Mouse (Mus musculus): ENCODE measurements around the gene Coq2. TPM values are rescaled to one million over a fixed set of nuclear protein-coding genes. Genes with fewer than 3 reads are reported as not detected.

Gene Coq2
- total and polyA plus RNA-seq, 3 experiments: 35.4 to 56.1 TPM; not detected in 1

DNA sequence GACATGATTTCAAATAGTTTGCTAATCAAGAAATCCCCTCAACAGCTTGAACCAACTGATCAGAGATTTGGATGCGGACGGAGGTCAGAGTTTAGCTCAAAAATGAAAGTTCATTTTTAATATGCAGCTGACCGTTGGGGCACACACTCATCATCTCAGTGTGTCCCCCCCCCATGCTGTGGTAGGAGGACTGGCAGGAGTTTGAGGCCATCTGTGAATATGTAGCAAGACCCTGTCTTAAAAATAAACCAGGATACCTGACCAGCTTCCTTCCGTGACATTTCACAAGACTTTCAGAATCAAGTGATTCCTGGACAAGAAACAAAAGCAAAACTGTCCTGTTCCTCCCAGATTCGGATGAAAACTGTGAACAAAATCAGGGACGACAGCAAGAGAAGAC is 34.1 kb upstream of the Coq2 start:
- H3K9me3 ChIP-seq (replicated peaks; ENCODE audit: insufficient read depth, low read length): no peaks in the 10 kb centered on the region
- H3K36me3 ChIP-seq (ENCODE audit: control insufficient read depth in 1 of 2, insufficient read depth in 2 of 2, low read length in 2 of 2): peaks cover 0 to 9% of the 10 kb centered on the region in 2 experiments; a peak in 2 of 4 replicates
- H3K79me2 ChIP-seq (ENCODE audit: control insufficient read depth, insufficient read depth, low read length, poor library complexity): no peaks in the 10 kb centered on the region
- no peak overlapping the region for H3K9ac ChIP-seq (ENCODE audit: control insufficient read depth, low read depth, low read length, poor library complexity, severe bottlenecking)
- no peak for DNase-seq (ENCODE audit: low read depth, low spot score)
- peaks cover 0 to 16% of the 10 kb centered on the region in 2 experiments; a peak in 2 of 4 replicates for H3K4me1 ChIP-seq (ENCODE audit: control insufficient read depth in 1 of 2, insufficient read depth in 2 of 2, low read length in 2 of 2)
- H3K27me3 ChIP-seq (ENCODE audit: control insufficient read depth in 1 of 2, insufficient read depth in 2 of 2, low read length in 2 of 2): no peaks in the 10 kb centered on the region
- no peak overlapping the region for H3K4me3 ChIP-seq (ENCODE audit: control insufficient read depth in 1 of 2, insufficient read depth in 1 of 2, low read depth in 2 of 2, low read length in 2 of 2)
- TF ChIP-seq ZNF384 (IDR thresholded peaks at IDR 0.05; ENCODE audit: low read depth, low read length) (no peak), NRF1 (IDR thresholded peaks at IDR 0.05; ENCODE audit: insufficient read depth, low read depth, low read length, poor library complexity, severe bottlenecking) (no peak), ETS1 (IDR thresholded peaks at IDR 0.05; ENCODE audit: low read depth, low read length) (no peak), MXI1 (IDR thresholded peaks at IDR 0.05; ENCODE audit: low read depth, low read length) (no peak), TAL1 (IDR thresholded peaks at IDR 0.05; ENCODE audit: low read length) (no peak), KAT2A (conservative IDR thresholded peaks at IDR 0.05; ENCODE audit: low read depth, low read length) (no peak), TBP (IDR thresholded peaks at IDR 0.05; ENCODE audit: low read depth, low read length) (no peak), HCFC1 (IDR thresholded peaks at IDR 0.05; ENCODE audit: low read depth, low read length) (no peak)
- H3K27ac ChIP-seq (ENCODE audit: control insufficient read depth, low read depth, low read length): no peak overlapping the region

DNA sequence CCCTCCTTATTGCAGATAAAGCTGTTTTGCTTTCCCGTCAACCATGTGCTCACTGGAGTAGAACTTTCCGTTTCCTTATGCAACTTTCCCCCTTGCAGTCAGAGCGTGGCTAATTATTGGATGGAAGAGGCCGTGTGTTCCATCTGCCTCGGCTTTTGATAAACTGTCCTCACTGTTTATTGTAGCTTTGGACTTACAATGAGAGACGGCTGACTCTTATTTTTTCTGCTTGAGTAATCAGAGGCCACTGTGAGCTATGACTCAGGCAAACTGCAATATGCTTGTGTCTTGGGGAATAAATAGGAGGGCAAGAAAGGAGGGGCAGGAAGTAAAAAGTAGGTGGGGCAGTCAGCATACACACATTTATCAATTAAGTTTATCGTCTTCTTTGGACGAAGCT is 31.7 kb upstream of the Coq2 start:
- peaks cover 0 to 12% of the 10 kb centered on the region in 2 experiments; a peak in 2 of 4 replicates for H3K4me1 ChIP-seq (ENCODE audit: control insufficient read depth in 1 of 2, insufficient read depth in 2 of 2, low read length in 2 of 2)
- H3K79me2 ChIP-seq (ENCODE audit: control insufficient read depth, insufficient read depth, low read length, poor library complexity): no peaks in the 10 kb centered on the region
- H3K27me3 ChIP-seq (ENCODE audit: control insufficient read depth in 1 of 2, insufficient read depth in 2 of 2, low read length in 2 of 2): no peaks in the 10 kb centered on the region
- H3K4me3 ChIP-seq (ENCODE audit: control insufficient read depth in 1 of 2, insufficient read depth in 1 of 2, low read depth in 2 of 2, low read length in 2 of 2): no peak overlapping the region
- no peak overlapping the region for H3K9ac ChIP-seq (ENCODE audit: control insufficient read depth, low read depth, low read length, poor library complexity, severe bottlenecking)
- peaks cover 0 to 7% of the 10 kb centered on the region in 2 experiments; a peak in 2 of 4 replicates for H3K36me3 ChIP-seq (ENCODE audit: control insufficient read depth in 1 of 2, insufficient read depth in 2 of 2, low read length in 2 of 2)
- no peak for DNase-seq (ENCODE audit: low read depth, low spot score)
- no peaks in the 10 kb centered on the region for H3K9me3 ChIP-seq (replicated peaks; ENCODE audit: insufficient read depth, low read length)
- H3K27ac ChIP-seq (ENCODE audit: control insufficient read depth, low read depth, low read length): no peak overlapping the region
- no peak for TF ChIP-seq GABPA (IDR thresholded peaks at IDR 0.05; ENCODE audit: low read depth, low read length)
- TF ChIP-seq USF2 (IDR thresholded peaks at IDR 0.05; ENCODE audit: borderline replicate concordance in 1 of 2, insufficient read depth in 1 of 2, low read depth in 1 of 2, low read length in 2 of 2): no peak
- TF ChIP-seq RAD21 (IDR thresholded peaks at IDR 0.05; ENCODE audit: low read depth, low read length): no peak

DNA sequence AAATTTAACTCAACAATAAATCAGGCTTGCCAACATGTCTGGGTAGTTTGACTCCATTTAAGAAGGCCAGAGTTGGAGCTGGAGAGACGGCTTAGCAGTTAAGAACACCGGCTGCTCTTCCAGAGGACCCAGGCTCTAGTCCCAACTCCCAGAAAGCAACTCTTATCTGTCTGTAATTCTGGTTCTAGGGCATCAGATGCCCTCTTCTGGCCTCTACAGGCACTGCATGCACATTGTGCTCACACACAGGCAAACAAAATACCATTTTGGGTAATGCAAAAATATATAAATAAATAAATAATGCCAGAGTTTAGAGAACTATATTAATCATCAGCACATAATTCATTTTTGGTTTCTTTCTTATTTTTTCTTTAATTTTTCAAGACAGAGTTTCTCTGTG is 29.3 kb upstream of the Coq2 start:
- TF ChIP-seq RAD21 (IDR thresholded peaks at IDR 0.05; ENCODE audit: low read depth, low read length): peak; percentile 40
- no peak for TF ChIP-seq GABPA (IDR thresholded peaks at IDR 0.05; ENCODE audit: low read depth, low read length)
- TF ChIP-seq SIN3A (IDR thresholded peaks at IDR 0.05; ENCODE audit: low read length): no peak
- no peak for TF ChIP-seq USF2 (IDR thresholded peaks at IDR 0.05; ENCODE audit: borderline replicate concordance in 1 of 2, insufficient read depth in 1 of 2, low read depth in 1 of 2, low read length in 2 of 2)
- peak; percentile 35 to 46 (median 43); a peak in 4 of 6 replicates for TF ChIP-seq CTCF (IDR thresholded peaks at IDR 0.05 in 2 of 3, conservative IDR thresholded peaks at IDR 0.05 in 1 of 3; ENCODE audit: control insufficient read depth in 1 of 3, insufficient read depth in 1 of 3, low read depth in 2 of 3, low read length in 3 of 3, poor library complexity in 1 of 3, severe bottlenecking in 1 of 3)
- no peak for TF ChIP-seq MXI1 (IDR thresholded peaks at IDR 0.05; ENCODE audit: low read depth, low read length)
- no peak for TF ChIP-seq MYC (IDR thresholded peaks at IDR 0.05; ENCODE audit: low read depth, low read length)
- TF ChIP-seq SMC3 (IDR thresholded peaks at IDR 0.05; ENCODE audit: low read depth, low read length): peak; percentile 42
- no peak for TF ChIP-seq TCF12 (IDR thresholded peaks at IDR 0.05; ENCODE audit: low read depth, low read length)
- no peak for TF ChIP-seq MAFK (IDR thresholded peaks at IDR 0.05; ENCODE audit: borderline replicate concordance, low read depth, low read length)
- no peak for TF ChIP-seq MAX (IDR thresholded peaks at IDR 0.05; ENCODE audit: low read length)
- TF ChIP-seq ZKSCAN1 (IDR thresholded peaks at IDR 0.05; ENCODE audit: low read depth, low read length): no peak
- TF ChIP-seq GATA1 (IDR thresholded peaks at IDR 0.05; ENCODE audit: low read depth, low read length): peak; percentile 39; the same call in 1 of the 2 replicates
- TF ChIP-seq MEF2A (IDR thresholded peaks at IDR 0.05; ENCODE audit: extremely low read depth, insufficient replicate concordance, low read depth, low read length, poor library complexity, severe bottlenecking): no peak
- no peak for TF ChIP-seq POLR2A (IDR thresholded peaks at IDR 0.05; ENCODE audit: control insufficient read depth in 1 of 2, insufficient read depth in 1 of 2, low read depth in 1 of 2, low read length in 2 of 2, poor library complexity in 1 of 2)
- Histone ChIP-seq H3K4me1 (ENCODE audit: control insufficient read depth in 1 of 2, insufficient read depth in 2 of 2, low read length in 2 of 2) (no peaks in the 10 kb centered on the region), H3K27ac (ENCODE audit: control insufficient read depth, low read depth, low read length) (no peak overlapping the region), H3K27me3 (ENCODE audit: control insufficient read depth in 1 of 2, insufficient read depth in 2 of 2, low read length in 2 of 2) (no peaks in the 10 kb centered on the region), H3K79me2 (ENCODE audit: control insufficient read depth, insufficient read depth, low read length, poor library complexity) (no peaks in the 10 kb centered on the region), H3K9me3 (replicated peaks; ENCODE audit: insufficient read depth, low read length) (no peaks in the 10 kb centered on the region), H3K4me3 (ENCODE audit: control insufficient read depth in 1 of 2, insufficient read depth in 1 of 2, low read depth in 2 of 2, low read length in 2 of 2) (no peak overlapping the region), H3K9ac (ENCODE audit: control insufficient read depth, low read depth, low read length, poor library complexity, severe bottlenecking) (no peak overlapping the region), H3K36me3 (ENCODE audit: control insufficient read depth in 1 of 2, insufficient read depth in 2 of 2, low read length in 2 of 2) (no peaks in the 10 kb centered on the region)
- peak; percentile 40 for DNase-seq (ENCODE audit: low read depth, low spot score)
